Mouse (Mus musculus) right cerebral cortex, adult 2 months (tissue): ENCODE data around the gene Atxn1.

Experiments
- DNase-seq, 2 experiments: peaks; one replicate each; pipeline ENCODE4 v3.0.0; 2021 to 2022; ENCODE audit warnings: low spot score in 2 of 2

Atxn1 gene

GRCm38 (mm10) chr13:45684891-45685311, 279.9 kb downstream of the Atxn1 start:
- no peak for DNase-seq

DNA sequence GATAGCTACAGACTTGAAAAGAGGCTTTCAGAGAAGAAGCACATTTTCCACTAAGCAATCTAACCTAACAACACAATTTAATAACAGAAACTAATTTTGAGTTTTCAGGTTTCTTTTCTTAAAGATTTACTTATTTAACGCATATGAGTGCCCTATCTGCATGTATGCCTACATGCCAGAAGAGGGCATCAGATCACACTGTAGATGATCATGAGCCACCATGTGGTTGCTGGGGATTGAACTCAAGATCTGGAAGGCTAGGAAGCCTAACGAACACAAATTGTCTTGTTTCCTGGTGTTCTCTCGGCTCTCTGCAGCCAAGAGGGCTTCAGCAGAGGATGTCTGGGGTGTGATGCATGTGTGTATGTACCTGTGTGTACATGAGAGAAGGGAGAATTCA, 280.8 kb downstream of the Atxn1 start:
- DNase-seq = no peak

DNA sequence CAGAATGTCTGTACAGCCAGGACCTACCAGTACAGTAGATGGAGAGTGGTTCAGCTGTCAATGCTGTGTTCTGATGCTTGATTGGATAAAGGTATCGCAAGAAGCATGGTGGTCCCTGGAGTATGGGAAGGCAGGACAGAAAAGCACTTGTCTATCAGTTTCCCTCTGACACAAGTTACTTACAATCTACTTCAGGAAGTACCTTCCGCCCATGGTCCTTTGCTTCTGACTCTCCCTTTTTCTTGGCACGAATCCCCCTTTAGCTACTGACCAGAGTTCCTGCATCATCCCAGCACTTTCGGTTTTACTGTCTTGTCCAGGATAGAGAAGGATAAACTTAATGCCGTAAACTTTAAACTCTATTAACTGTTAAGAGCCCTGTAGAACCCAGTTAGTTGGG, 283.6 kb downstream of the Atxn1 start:
- no peak for DNase-seq

DNA sequence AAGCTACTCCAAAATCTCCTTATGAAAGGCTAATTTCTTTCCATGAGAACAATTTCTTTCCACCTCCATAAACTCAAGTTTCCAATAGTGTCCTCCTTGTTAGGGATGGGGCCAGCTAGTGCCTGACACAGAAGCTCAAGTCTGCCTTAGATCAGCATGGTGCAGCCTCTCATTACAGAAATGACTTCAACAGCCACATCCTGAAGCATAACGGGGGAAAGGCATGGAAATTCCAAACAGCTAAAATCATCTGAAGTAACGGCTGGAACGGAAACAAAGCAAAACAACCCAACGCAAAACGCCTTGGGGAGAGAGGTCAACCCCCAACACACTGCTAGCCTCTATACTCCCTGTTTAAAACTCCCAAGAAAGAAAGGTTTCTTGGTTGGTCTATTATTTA, 284.2 kb downstream of the Atxn1 start:
- DNase-seq = no peak

DNA sequence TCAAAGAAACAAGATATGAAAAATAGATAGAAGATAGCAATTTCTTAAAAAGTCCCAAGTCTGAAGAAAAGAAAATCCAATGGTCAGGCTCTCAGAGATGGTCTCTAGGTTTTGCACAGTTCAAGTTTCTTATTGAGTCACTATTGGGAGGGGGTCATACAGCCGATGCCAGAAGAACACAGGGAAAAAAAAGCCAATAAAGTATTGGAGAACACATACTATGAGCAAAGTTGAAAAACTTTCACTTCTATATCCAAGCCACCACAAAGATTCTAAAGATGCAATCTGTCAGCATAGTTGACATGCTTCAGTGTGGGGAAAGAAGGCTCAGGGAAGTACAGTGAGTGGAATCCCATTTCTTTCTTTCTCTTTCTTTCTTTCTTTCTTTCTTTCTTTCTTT, 285.7 kb downstream of the Atxn1 start:
- DNase-seq = no peak

DNA sequence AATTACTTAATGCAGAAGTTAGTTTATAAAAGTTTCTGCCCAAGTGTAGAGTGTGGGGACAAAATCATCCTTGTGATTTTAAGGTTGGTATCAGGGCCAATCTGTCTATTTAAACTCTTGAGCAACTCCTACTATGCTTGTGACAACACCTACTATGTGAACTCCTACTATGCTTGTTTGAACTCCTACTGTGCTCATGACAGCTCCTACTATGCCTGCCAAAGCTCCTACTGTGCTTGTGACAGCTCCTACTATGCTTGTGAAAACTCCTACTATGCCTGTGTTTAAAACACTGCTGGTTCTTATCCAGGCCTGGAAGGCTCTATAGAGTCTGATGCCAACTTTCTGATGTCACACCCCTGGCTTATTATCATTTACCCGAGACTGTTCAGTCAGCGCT, 292.2 kb downstream of the Atxn1 start:
- no peak for DNase-seq

GRCm38 (mm10) chr13:45669969-45670368, 294.8 kb downstream of the Atxn1 start:
- DNase-seq = no peak

- no peak for DNase-seq
These were observed 302.0 kb downstream of the Atxn1 start for GRCm38 (mm10) chr13:45662852-45663251.

DNA sequence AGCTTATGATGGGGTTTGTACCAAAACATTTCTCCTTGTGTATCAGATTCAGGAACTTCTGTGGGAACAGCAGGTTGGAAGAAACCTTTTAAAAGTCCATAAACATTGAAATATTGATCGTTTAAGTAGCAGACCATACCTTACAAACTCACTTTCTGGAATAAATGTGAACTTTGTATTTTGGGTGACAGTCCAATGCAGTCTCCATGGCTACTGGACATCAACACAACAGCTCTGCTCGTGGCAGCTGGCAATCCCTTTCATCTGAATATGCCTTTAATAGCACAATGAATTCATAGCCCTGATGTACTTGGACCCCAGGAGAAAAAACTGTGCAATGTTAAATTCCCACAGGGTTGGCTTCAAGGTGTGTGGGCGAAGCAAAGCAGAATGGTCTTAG, 302.6 kb downstream of the Atxn1 start:
- no peak for DNase-seq

DNA sequence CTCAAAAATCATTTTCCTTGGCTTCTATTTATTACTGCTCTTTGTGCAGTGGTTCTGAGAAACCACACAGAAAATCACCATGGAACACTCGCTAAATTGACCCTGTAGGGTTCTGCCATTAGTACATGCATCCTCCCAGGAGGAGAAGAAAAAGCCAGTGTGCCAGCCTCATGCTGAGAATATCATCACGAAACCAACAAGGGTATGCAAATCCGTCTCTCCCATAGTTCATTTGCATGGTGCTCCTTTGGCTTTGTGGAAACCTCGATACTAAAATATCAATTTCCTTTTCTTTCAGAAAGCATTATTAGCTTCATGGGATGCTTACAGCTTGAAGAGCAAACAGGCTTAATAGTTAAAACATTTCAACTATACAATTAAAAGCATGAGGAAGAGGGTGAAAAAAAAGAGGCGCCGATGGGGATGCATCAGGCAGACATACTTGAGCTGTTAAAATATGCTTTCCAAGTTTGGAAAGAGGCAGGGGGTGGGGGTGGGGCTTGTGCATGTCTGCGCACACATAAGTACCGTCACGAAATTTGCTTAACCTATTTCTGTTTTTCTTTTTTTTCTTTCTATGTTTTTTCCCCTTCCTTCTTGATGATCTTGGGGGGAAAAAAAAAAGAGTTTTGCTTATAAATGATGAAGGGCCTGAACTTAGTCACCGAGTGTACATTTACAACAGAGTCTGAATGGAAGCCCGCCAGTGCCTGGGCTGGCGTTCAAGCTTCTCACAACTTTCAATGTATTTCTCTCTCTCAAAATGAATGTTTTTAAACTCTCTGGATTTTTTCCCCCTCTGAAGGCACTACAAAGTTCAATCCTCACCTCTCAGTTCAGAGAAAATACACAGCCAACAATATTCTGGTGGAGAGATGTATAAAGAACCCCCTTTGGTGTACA, 303.3 kb downstream of the Atxn1 start:
- DNase-seq = no peak

GRCm38 (mm10) chr13:45659813-45660212, 305.0 kb downstream of the Atxn1 start:
- no peak for DNase-seq

DNA sequence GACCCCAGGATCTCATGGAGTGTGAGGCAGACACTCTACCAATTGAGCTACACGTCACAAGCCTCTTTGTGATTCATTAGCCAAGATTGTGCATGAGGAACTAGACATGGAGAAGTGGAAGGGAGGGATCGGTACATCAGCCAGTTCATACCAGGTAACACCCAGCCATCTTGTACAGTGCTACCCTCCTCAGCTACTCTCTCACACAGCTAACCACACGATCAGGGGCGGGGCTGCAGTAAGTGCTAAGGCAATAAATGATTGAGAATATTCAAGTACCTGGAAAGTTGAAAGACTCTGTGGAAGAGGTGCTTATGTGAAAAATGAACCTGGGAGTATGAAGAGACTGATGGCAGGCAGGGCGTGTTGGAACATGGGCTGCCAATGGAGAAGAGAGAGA, 306.5 kb downstream of the Atxn1 start:
- DNase-seq = no peak

GRCm38 (mm10) chr13:45657176-45657575, 307.6 kb downstream of the Atxn1 start:
- DNase-seq = no peak

- DNase-seq = no peak
These were observed 313.1 kb downstream of the Atxn1 start for GRCm38 (mm10) chr13:45651652-45652241.

- DNase-seq = no peak
These were observed 315.5 kb downstream of the Atxn1 start for GRCm38 (mm10) chr13:45649197-45649812.

- peak in 1 of 2 experiments; percentile 48 for DNase-seq
These were observed 320.9 kb downstream of the Atxn1 start for GRCm38 (mm10) chr13:45643780-45644395.

- DNase-seq = peak in 1 of 2 experiments; percentile 58
These were observed 321.9 kb downstream of the Atxn1 start for GRCm38 (mm10) chr13:45642913-45643312.

- DNase-seq = no peak
These were observed 324.4 kb downstream of the Atxn1 start for GRCm38 (mm10) chr13:45640431-45640830.

GRCm38 (mm10) chr13:45638281-45638680, 326.5 kb downstream of the Atxn1 start:
- DNase-seq = no peak

DNA sequence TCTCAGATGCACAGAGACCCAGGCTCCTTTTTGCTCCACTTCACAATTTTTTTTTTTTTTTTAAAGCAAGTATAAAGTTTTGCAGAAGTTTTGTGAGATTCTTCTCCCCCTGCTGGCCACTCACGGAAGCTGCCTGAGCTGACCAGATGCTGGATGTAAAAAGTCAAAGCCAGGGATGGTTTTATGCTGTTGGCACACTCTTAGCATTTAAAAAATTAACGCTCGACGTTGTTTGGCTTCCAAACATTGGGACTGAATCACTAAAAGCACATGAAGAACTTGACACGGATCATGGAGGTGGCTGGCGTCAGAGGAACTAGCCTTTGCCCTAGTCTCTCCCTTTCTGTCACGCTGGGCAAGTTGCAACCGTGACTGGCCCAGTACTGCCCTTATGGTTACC, 327.5 kb downstream of the Atxn1 start:
- no peak for DNase-seq

DNA sequence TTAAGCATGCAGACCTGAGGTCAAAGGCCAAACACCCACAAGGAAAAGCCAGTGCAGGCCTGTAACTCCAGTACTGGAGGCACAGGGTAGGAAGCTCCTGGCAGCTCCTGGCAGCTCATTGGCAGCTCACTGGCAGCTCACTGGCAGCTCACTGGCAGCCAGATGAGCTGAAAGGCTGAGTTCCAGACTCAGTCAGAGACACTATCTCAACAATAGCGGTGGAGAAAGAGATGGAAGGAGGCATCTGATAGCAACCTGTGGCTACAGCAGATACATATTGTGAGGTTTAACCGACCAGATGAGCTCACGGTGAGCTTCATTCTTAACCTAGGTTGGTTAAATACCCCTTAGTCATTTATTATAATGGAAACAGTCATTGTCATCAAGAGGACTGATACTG, 328.4 kb downstream of the Atxn1 start:
- no peak for DNase-seq

GRCm38 (mm10) chr13:45633918-45634317, 330.9 kb downstream of the Atxn1 start:
- DNase-seq = no peak
